Mouse (Mus musculus) stomach, postnatal 0 days (tissue): Measurements from ENCODE around the gene Ccdc73.

ENCODE experiments used
- CTCF ChIP-seq: IDR thresholded peaks from 2 replicates; pipeline ENCODE4 v1.5.1; 2016; ENCODE audit warnings: antibody characterized with exemption, low read depth, mild to moderate bottlenecking, moderate library complexity
- EP300 ChIP-seq: optimal IDR thresholded peaks from 2 replicates; pipeline ENCODE3; 2016; ENCODE audit warnings: antibody characterized with exemption

DNA sequence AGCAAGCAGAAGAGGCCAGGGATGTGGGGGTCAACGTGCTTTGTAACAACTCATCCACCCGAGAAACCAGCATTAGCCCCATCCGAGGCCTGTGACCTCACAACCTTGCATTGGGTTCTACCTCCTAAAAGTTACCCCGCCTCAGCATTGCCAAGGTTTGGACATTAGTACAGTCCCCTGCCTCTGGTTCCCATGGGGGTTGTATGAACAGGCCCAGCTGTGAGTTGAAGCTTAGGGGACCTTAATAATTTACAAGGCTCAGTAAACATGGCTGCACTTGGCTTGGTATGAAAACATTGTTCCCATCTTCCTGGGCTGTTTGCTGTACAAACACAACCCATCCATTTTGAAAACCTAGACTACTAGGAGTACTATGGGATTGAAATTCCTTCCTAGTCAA, 156.2 kb downstream of the Ccdc73 start:
- TF ChIP-seq CTCF (no peak), EP300 (no peak)
